Mouse (Mus musculus) E14TG2a.4 (cell line): ENCODE data around the gene Mllt6.

Source experiments
- CTCF ChIP-seq: conservative IDR thresholded peaks from 2 replicates; pipeline ENCODE4 v1.5.1; 2014; ENCODE audit warnings: low read length
- NANOG ChIP-seq: IDR thresholded peaks from 2 replicates; pipeline ENCODE4 v1.6.1; 2014; ENCODE audit warnings: borderline replicate concordance, low read length, mixed read lengths
- POU5F1 ChIP-seq: IDR thresholded peaks from 2 replicates; pipeline ENCODE4 v1.6.1; 2014; ENCODE audit warnings: low read length, borderline replicate concordance

- TF ChIP-seq CTCF, result no peak
- TF ChIP-seq POU5F1, result 0 out of 2 replicates have a peak, but pooled peaks have one; percentile 24
- no peak for TF ChIP-seq NANOG
Observed at GRCm38 (mm10) chr11:97671177-97671527, 7.9 kb downstream of the Mllt6 start.
